Mouse (Mus musculus): Measurements from ENCODE around the gene Zfp467.

Zfp467 gene

GRCm38 (mm10) chr6:48445181-48446101, at the start of gene Zfp467:
TSS of gene Zfp467 (minus strand) at chr6:48445825.
- peak; percentile 14 for DNase-seq (ENCODE audit: low spot score)

- DNase-seq (ENCODE audit: low spot score): no peak
Measured at GRCm38 (mm10) chr6:48493136-48493730, 47.6 kb upstream of the Zfp467 start.

- no peak for DNase-seq (ENCODE audit: low spot score)
Measured at GRCm38 (mm10) chr6:48491361-48491760, 45.7 kb upstream of the Zfp467 start.

GRCm38 (mm10) chr6:48489741-48490140, 44.1 kb upstream of the Zfp467 start:
- no peak for DNase-seq (ENCODE audit: low spot score)

GRCm38 (mm10) chr6:48487747-48488725, 42.4 kb upstream of the Zfp467 start:
- no peak for DNase-seq (ENCODE audit: low spot score)

- DNase-seq (ENCODE audit: low spot score): no peak
Measured at GRCm38 (mm10) chr6:48482501-48482900, 36.9 kb upstream of the Zfp467 start.

GRCm38 (mm10) chr6:48478446-48478845, 32.8 kb upstream of the Zfp467 start:
- no peak for DNase-seq (ENCODE audit: low spot score)

GRCm38 (mm10) chr6:48470739-48471138, 25.1 kb upstream of the Zfp467 start:
- DNase-seq (ENCODE audit: low spot score): no peak

GRCm38 (mm10) chr6:48467490-48467889, 21.9 kb upstream of the Zfp467 start:
- DNase-seq (ENCODE audit: low spot score): no peak

- no peak for DNase-seq (ENCODE audit: low spot score)
Measured at GRCm38 (mm10) chr6:48466715-48467114, 21.1 kb upstream of the Zfp467 start.

- DNase-seq (ENCODE audit: low spot score): no peak
Measured at GRCm38 (mm10) chr6:48464966-48465679, 19.5 kb upstream of the Zfp467 start.

GRCm38 (mm10) chr6:48452771-48453170, 7.1 kb upstream of the Zfp467 start:
- no peak for DNase-seq (ENCODE audit: low spot score)

- DNase-seq (ENCODE audit: low spot score): no peak
Measured at GRCm38 (mm10) chr6:48452151-48452550, 6.5 kb upstream of the Zfp467 start.

- DNase-seq (ENCODE audit: low spot score): no peak
Measured at GRCm38 (mm10) chr6:48448527-48448926, 2.9 kb upstream of the Zfp467 start.

GRCm38 (mm10) chr6:48447929-48448328, 2.3 kb upstream of the Zfp467 start, which contains the start of gene Sspo:
TSS of gene Sspo (plus strand) at chr6:48448229.
- no peak for DNase-seq (ENCODE audit: low spot score)

GRCm38 (mm10) chr6:48446896-48447295, 1.3 kb upstream of the Zfp467 start:
- DNase-seq (ENCODE audit: low spot score): no peak

- no peak for DNase-seq (ENCODE audit: low spot score)
Measured at GRCm38 (mm10) chr6:48446256-48446655, 631 bp upstream of the Zfp467 start.

- peak; percentile 18 for DNase-seq (ENCODE audit: low spot score)
Measured at GRCm38 (mm10) chr6:48444310-48445180, 1.1 kb downstream of the Zfp467 start.

GRCm38 (mm10) chr6:48443592-48444309, 1.9 kb downstream of the Zfp467 start:
- peak; percentile 83 for DNase-seq (ENCODE audit: low spot score)

Measured in T-cell, adult 2 months (primary cell).